Mouse (Mus musculus) spleen, adult 2 months (tissue): Measurements from ENCODE around the gene Sirpa.

Experiments
- CTCF ChIP-seq: fragments of 200-500 bp; IDR thresholded peaks from 2 replicates; pipeline ENCODE4 v1.5.1; 2011; ENCODE audit warnings: mild to moderate bottlenecking, inconsistent platforms; ENCODE audit not compliant: insufficient read depth, insufficient read length, insufficient replicate concordance; ENCODE audit errors: extremely low read depth
- POLR2A ChIP-seq: fragments of 200-500 bp; IDR thresholded peaks from 2 replicates; pipeline ENCODE4 v1.6.1; 2011; ENCODE audit warnings: low read depth, low read length, inconsistent platforms

DNA sequence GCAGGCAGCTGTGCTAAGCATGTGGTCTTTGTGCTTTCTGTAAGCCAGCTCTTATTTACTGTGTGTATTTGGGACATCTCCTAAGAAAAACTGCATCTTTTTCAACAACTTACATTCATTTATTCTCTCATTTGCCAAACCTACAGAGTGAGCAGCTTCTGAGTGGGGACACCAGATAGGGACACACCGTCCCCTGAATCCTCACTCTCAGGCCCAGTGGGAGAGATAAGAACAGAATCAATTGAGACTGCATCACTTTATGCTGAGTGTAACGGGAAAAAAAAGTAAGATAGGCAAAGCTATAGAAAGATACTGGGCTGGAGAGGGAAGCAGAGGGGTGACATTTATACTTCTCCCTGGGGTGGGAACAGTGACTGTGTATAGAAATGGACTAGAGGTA lies 61.0 kb downstream of the Sirpa start:
- no peak for TF ChIP-seq CTCF
- TF ChIP-seq POLR2A: no peak
